Mouse (Mus musculus) midbrain, embryonic 10.5 days (tissue): ENCODE results near the gene Slc7a11. TPM values are rescaled to one million over a fixed set of nuclear protein-coding genes. Genes with fewer than 3 reads are reported as not detected.

ENCODE experiments used
- DNase-seq: peaks from one replicate; pipeline ENCODE4 v3.0.0-alpha.2; 2017; ENCODE audit warnings: low spot score
- H3K27ac ChIP-seq: fragments of 300-500 bp; sonication (generic); replicated peaks from 2 replicates; pipeline ENCODE4 v1.5.1; 2016; ENCODE audit warnings: mild to moderate bottlenecking
- H3K27me3 ChIP-seq: fragments of 300-500 bp; sonication (generic); 2 replicates; pipeline ENCODE4 v1.6.1; 2016; ENCODE audit warnings: low read depth, mild to moderate bottlenecking; ENCODE audit not compliant: poor library complexity, severe bottlenecking
- H3K36me3 ChIP-seq: fragments of 300-500 bp; sonication (generic); 2 replicates; pipeline ENCODE4 v1.6.1; 2016; ENCODE audit warnings: mild to moderate bottlenecking, moderate library complexity
- H3K4me1 ChIP-seq: fragments of 300-500 bp; sonication (generic); 2 replicates; pipeline ENCODE4 v1.6.1; 2016
- H3K4me3 ChIP-seq: fragments of 300-500 bp; sonication (generic); 2 replicates; pipeline ENCODE4 v1.5.1; 2016; ENCODE audit warnings: mild to moderate bottlenecking, moderate library complexity
- H3K9me3 ChIP-seq: fragments of 300-500 bp; sonication (generic); replicated peaks from 2 replicates; pipeline ENCODE4 v1.6.1; 2016; ENCODE audit warnings: mild to moderate bottlenecking
- WGBS: fragments of 180-500 bp; shearing (Covaris S2); methylation state at CpG from one replicate; pipeline ENCODE4 v1.1.7; 2016; 5-methylcytosine and 5-hydroxymethylcytosine counted together
- polyA plus RNA-seq: library from polyadenylated mRNA; unstranded; fragments of >200 nt; fragmentation: Nextera tagmentation; extraction: Ambion mirVana; gene quantifications from 2 replicates; pipeline ENCODE4 v1.2.1, GENCODE M21; 2016

The Slc7a11 gene
- polyA plus RNA-seq, 1 experiment from 2014 or later = 0.62 TPM

GRCm38 (mm10) chr3:49983429-49984268 is 459.8 kb downstream of the Slc7a11 start:
- H3K9me3 ChIP-seq = no peaks in the 10 kb centered on the region
- no peak overlapping the region for H3K4me3 ChIP-seq
- no peaks in the 10 kb centered on the region for H3K36me3 ChIP-seq
- H3K27ac ChIP-seq = no peak overlapping the region
- no peak for DNase-seq
- H3K27me3 ChIP-seq = no peaks in the 10 kb centered on the region
- WGBS = 88% methylated on average over 4 of the region's 4 CpGs
- no peaks in the 10 kb centered on the region for H3K4me1 ChIP-seq

- Histone ChIP-seq H3K27me3 (no peaks in the 10 kb centered on the region), H3K36me3 (no peaks in the 10 kb centered on the region), H3K4me1 (no peaks in the 10 kb centered on the region), H3K9me3 (no peaks in the 10 kb centered on the region), H3K4me3 (no peak overlapping the region), H3K27ac (no peak overlapping the region)
- DNase-seq = no peak
- 89% methylated on average over 3 of the region's 3 CpGs for WGBS
Observed at GRCm38 (mm10) chr3:49973994-49974393, 469.4 kb downstream of the Slc7a11 start.

- 91% methylated on average over 2 of the region's 2 CpGs for WGBS
- Histone ChIP-seq H3K27ac (no peak overlapping the region), H3K9me3 (no peaks in the 10 kb centered on the region), H3K36me3 (no peaks in the 10 kb centered on the region), H3K27me3 (no peaks in the 10 kb centered on the region), H3K4me3 (no peak overlapping the region), H3K4me1 (no peaks in the 10 kb centered on the region)
- DNase-seq = no peak
Observed at GRCm38 (mm10) chr3:49965569-49965968, 477.8 kb downstream of the Slc7a11 start.

DNA sequence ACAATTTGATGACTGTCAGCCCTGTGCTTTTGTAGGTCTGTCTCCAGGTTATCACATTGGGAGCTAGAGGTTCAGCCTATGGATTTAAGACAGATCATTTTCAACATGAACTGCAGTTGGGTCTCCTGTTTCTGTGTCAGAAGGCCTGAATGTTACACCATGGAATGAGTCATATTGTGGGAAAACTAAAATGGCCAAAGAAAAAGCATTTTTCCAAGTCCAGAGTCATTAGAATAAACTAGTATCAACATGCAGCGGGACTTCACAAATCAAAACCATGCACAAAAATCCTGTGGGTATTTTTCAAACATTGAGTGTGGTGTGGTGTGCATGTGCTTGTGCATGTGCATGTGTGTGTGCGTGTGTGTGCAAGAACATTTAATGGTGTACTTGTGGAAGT is 482.8 kb downstream of the Slc7a11 start:
- no peak for DNase-seq
- H3K9me3 ChIP-seq = no peaks in the 10 kb centered on the region
- no peak overlapping the region for H3K4me3 ChIP-seq
- no peaks in the 10 kb centered on the region for H3K4me1 ChIP-seq
- H3K36me3 ChIP-seq = no peaks in the 10 kb centered on the region
- H3K27ac ChIP-seq = no peak overlapping the region
- WGBS = 83% methylated on average over 2 of the region's 2 CpGs
- no peaks in the 10 kb centered on the region for H3K27me3 ChIP-seq

DNA sequence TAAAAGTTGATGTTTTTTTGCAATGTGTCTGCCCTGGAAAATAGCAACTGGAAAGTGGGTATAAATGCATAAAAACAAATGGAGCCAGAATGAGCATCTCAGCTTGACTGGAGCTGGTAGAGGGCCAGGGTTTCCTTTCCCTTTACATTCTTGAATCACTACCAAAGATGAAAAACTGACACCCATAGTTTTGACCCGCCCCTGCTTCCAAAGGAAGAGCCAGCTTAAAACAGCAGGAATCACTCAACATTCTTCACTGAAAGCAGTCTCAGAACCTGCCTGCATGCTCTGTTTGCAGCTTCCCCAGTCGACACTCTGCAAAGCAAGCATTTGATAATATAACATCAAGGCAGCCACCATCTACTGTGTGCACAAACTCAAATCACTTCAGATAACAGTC is 496.6 kb downstream of the Slc7a11 start:
- no peaks in the 10 kb centered on the region for H3K27me3 ChIP-seq
- H3K9me3 ChIP-seq = no peaks in the 10 kb centered on the region
- DNase-seq = no peak
- no peaks in the 10 kb centered on the region for H3K36me3 ChIP-seq
- H3K27ac ChIP-seq = no peak overlapping the region
- 58% methylated on average over 2 of the region's 2 CpGs for WGBS
- no peaks in the 10 kb centered on the region for H3K4me1 ChIP-seq
- no peak overlapping the region for H3K4me3 ChIP-seq

DNA sequence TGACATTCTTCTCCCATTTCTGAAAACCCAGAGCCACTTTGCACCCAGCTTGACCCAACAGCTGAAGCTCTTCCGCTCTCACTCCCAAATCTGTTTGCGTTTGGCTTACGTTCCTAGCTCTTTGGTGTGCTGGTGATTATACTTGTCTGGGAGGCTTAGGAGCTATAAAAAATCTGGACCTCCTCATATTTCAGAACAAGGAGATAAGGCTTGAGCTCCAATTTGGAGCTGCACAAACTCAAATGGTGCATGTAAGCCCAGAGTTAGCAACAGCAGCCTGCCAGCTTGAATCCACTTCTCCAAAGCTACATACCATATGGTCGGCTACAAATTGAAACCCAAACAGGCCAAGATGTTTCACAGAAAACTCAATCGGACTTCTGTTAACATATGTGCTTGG is 498.6 kb downstream of the Slc7a11 start:
- H3K27ac ChIP-seq = no peak overlapping the region
- no peak for DNase-seq
- H3K4me3 ChIP-seq = no peak overlapping the region
- no peaks in the 10 kb centered on the region for H3K27me3 ChIP-seq
- H3K36me3 ChIP-seq = no peaks in the 10 kb centered on the region
- 81% methylated on average over 5 of the region's 5 CpGs for WGBS
- no peaks in the 10 kb centered on the region for H3K9me3 ChIP-seq
- H3K4me1 ChIP-seq = peaks cover under 1% of the 10 kb centered on the region; the same call in 1 of the 2 replicates

GRCm38 (mm10) chr3:49937611-49938010 is 505.8 kb downstream of the Slc7a11 start:
- 86% methylated on average over 2 of the region's 2 CpGs for WGBS
- no peaks in the 10 kb centered on the region for H3K9me3 ChIP-seq

DNA sequence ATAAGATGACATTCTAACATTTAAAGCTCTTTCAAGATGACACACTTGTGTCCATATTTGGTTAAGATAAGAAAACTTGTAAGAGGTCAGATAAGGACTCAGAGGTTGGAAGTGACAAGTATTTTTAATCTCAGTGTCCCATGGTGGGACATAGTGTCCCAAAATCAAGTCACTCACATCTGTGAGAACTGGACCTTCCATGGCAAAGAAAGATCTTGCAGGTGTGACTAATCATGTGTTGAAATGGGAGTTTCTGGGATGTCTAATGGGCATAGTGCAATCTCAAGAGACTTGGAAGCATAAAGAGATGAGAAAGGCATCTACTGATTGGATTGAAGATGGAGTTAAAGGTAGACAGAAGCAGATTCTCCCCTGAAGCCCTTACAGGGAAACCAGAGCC is 513.9 kb downstream of the Slc7a11 start:
- H3K27me3 ChIP-seq = no peaks in the 10 kb centered on the region
- H3K4me1 ChIP-seq = peaks cover 7% of the 10 kb centered on the region; the same call in 1 of the 2 replicates
- DNase-seq = no peak
- no peaks in the 10 kb centered on the region for H3K9me3 ChIP-seq
- no peak overlapping the region for H3K27ac ChIP-seq
- no peaks in the 10 kb centered on the region for H3K36me3 ChIP-seq
- H3K4me3 ChIP-seq = no peak overlapping the region

More at GRCm38 (mm10) chr3:49937611-49938010, 505.8 kb downstream of the Slc7a11 start:
- Histone ChIP-seq H3K36me3 (no peaks in the 10 kb centered on the region), H3K27me3 (no peaks in the 10 kb centered on the region), H3K4me3 (no peak overlapping the region), H3K4me1 (peaks cover 6% of the 10 kb centered on the region; the same call in 1 of the 2 replicates), H3K27ac (no peak overlapping the region)
- DNase-seq = no peak

- Histone ChIP-seq H3K27ac (no peak overlapping the region), H3K9me3 (no peaks in the 10 kb centered on the region), H3K27me3 (no peaks in the 10 kb centered on the region), H3K4me3 (no peak overlapping the region), H3K4me1 (peaks cover 7% of the 10 kb centered on the region; the same call in 1 of the 2 replicates), H3K36me3 (no peaks in the 10 kb centered on the region)
- WGBS = 50% methylated on average over 4 of the region's 4 CpGs
- DNase-seq = no peak
Observed at GRCm38 (mm10) chr3:49928509-49929263, 514.7 kb downstream of the Slc7a11 start.

DNA sequence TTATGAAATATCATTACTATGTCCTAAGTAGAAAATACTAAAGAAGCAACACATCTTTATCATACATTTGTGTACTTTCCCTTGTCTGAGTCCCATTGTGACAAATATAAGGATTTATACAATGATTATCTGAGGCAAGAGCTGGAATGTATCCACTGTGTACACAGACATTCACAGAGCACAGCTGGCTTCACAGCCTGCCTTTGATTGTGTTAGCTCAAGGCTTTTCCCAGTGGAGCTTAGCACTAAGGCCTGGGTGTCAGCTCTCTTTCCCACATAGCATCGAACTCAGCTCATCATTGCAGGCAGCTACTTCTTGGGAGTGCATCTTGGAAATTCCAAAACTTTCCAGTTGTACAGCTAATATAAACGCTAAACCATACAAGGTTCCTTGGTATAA is 529.5 kb downstream of the Slc7a11 start:
- 0 out of 2 replicates have a peak overlapping the region, but pooled peaks have one; percentile 17 for H3K27ac ChIP-seq
- H3K27me3 ChIP-seq = no peaks in the 10 kb centered on the region
- no peak overlapping the region for H3K4me3 ChIP-seq
- DNase-seq = no peak
- H3K36me3 ChIP-seq = no peaks in the 10 kb centered on the region
- WGBS = 72% methylated on average over 2 of the region's 2 CpGs
- H3K9me3 ChIP-seq = no peaks in the 10 kb centered on the region
- peaks cover 6% of the 10 kb centered on the region; the same call in 1 of the 2 replicates for H3K4me1 ChIP-seq

DNA sequence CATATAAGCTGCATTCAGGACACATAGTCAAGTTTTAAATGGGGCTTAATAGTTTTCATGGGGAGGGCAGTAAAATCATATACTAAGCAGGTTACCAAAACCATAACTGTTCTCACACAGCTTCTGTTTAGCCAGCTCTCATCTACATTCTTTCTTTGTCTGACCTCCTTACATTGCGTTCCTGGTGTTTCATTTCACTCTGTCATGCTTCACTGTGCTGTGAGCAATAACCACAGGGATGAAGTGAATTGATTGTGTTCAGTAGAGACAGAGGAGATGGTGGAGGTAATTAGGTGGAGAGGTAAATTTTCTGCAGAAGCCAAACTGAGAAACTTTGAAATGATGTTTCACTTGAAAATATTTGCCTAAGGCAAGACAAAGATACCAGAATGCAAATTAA is 532.5 kb downstream of the Slc7a11 start:
- no peak for DNase-seq
- Histone ChIP-seq H3K27ac (no peak overlapping the region), H3K4me1 (peaks cover 16% of the 10 kb centered on the region), H3K4me3 (no peak overlapping the region), H3K36me3 (no peaks in the 10 kb centered on the region), H3K9me3 (no peaks in the 10 kb centered on the region), H3K27me3 (no peaks in the 10 kb centered on the region)
- 49% methylated on average over 1 of the region's 1 CpGs for WGBS

DNA sequence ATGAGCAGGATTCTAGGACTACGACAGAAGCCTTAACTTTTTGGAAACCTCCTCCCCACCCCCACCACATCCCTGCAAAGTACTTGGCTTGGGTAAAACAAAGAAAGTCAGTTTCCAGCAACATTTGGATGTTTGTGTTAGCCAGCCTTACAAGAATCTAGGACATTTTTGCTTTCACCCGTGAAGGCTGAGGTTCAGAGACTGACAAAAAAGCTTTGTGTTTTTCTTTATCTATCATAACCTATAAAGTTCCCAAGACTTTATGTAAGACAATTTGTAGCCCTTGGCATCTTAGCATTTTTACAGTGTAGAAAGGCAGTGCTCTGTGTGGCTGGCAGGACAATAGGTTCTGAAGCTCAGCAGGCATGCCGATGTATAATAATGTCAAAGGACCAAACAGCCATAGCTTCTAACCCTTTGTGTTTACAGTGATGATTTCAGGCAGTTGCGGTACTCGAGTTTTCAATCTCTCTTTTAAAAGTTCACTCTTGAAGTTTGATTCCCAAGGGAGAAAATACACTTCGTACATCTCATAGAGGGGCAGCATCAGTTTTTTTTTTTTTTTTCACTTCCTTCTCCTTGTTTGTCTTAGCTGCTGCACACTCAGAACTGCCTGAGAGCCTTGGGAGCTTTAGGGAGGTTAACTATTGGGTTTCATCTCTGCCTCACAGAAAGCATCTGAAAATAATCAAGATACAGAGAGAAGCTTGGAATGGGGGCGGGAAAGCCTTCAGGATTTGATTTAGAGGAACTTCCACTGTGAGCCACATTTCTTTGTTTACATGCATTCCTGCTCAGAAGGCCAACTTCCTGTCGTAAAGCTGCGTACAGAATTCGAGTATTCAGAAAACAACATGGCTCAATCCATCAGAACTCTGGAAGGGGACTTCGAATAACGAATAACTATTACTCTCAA is 534.7 kb downstream of the Slc7a11 start:
- 63% methylated on average over 12 of the region's 12 CpGs for WGBS
- no peak overlapping the region for H3K4me3 ChIP-seq
- H3K4me1 ChIP-seq = peaks cover 22% of the 10 kb centered on the region
- no peaks in the 10 kb centered on the region for H3K9me3 ChIP-seq
- no peak for DNase-seq
- peak overlapping the region; percentile 49; the same call in 1 of the 2 replicates for H3K27ac ChIP-seq
- H3K36me3 ChIP-seq = no peaks in the 10 kb centered on the region
- no peaks in the 10 kb centered on the region for H3K27me3 ChIP-seq
